Mouse (Mus musculus) stomach, embryonic 15.5 days (tissue): ENCODE results near the gene Dazap2. TPM values are rescaled to one million over a fixed set of nuclear protein-coding genes. Genes with fewer than 3 reads are reported as not detected.

Experiments used
- ATAC-seq: fragments of 200-750 bp; cut with Nextera tagmentation; 2 replicates; pipeline ENCODE4 v1.8.0; 2017; ENCODE audit warnings: low read depth, moderate number of reproducible peaks, moderate TSS enrichment; ENCODE audit not compliant: insufficient read depth, low FRiP score
- H3K27ac ChIP-seq: fragments of 300-500 bp; sonication (generic); 2 replicates; pipeline ENCODE4 v1.5.1; 2015; ENCODE audit warnings: mild to moderate bottlenecking, inconsistent platforms
- H3K27me3 ChIP-seq: fragments of 300-500 bp; sonication (generic); replicated peaks from 2 replicates; pipeline ENCODE4 v1.6.1; 2015; ENCODE audit warnings: inconsistent platforms
- H3K36me3 ChIP-seq: fragments of 300-500 bp; sonication (generic); 2 replicates; pipeline ENCODE4 v1.6.1; 2015; ENCODE audit warnings: inconsistent platforms
- H3K4me1 ChIP-seq: fragments of 300-500 bp; sonication (generic); 2 replicates; pipeline ENCODE4 v1.6.1; 2015; ENCODE audit warnings: inconsistent platforms
- H3K4me2 ChIP-seq: fragments of 300-500 bp; sonication (generic); 2 replicates; pipeline ENCODE4 v1.6.1; 2015; ENCODE audit warnings: mild to moderate bottlenecking, inconsistent platforms
- H3K4me3 ChIP-seq: fragments of 300-500 bp; sonication (generic); replicated peaks from 2 replicates; pipeline ENCODE4 v1.5.1; 2015; ENCODE audit warnings: inconsistent platforms
- H3K9ac ChIP-seq: fragments of 300-500 bp; sonication (generic); 2 replicates; pipeline ENCODE4 v1.6.1; 2015; ENCODE audit warnings: inconsistent platforms
- H3K9me3 ChIP-seq: fragments of 300-500 bp; sonication (generic); 2 replicates; pipeline ENCODE4 v1.6.1; 2016; ENCODE audit warnings: inconsistent platforms
- WGBS: fragments of 180-500 bp; shearing (Covaris S2); methylation state at CpG from one replicate; pipeline ENCODE4 v1.1.7; 2015; 5-methylcytosine and 5-hydroxymethylcytosine counted together
- polyA plus RNA-seq: library from polyadenylated mRNA; unstranded; fragments of >200 nt; fragmentation: Nextera tagmentation; extraction: Ambion mirVana; gene quantifications from 2 replicates; pipeline ENCODE4 v1.2.1, GENCODE M21; 2015

The Dazap2 gene
- 194 and 215 TPM in 2 replicates for polyA plus RNA-seq

- peak within 1 kb of the TSS; percentile 72 for H3K4me3 ChIP-seq
- H3K9me3 ChIP-seq: no peaks in the 10 kb centered on the region
- peaks cover 23% of the 10 kb centered on the region for H3K36me3 ChIP-seq
- H3K27ac ChIP-seq: peak within 1 kb of the TSS; percentile 96
- peak; percentile 89 for ATAC-seq
- peak within 1 kb of the TSS; percentile 76 for H3K4me2 ChIP-seq
- peak within 1 kb of the TSS; percentile 71 for H3K9ac ChIP-seq
- peaks cover 19% of the 10 kb centered on the region for H3K4me1 ChIP-seq
- WGBS: under 1% methylated on average over 80 of the region's 99 CpGs
- no peaks in the 10 kb centered on the region for H3K27me3 ChIP-seq
These were observed at the start of gene Dazap2 for GRCm38 (mm10) chr15:100614996-100615824. Dazap2 (plus strand) TSS chr15:100615349.

GRCm38 (mm10) chr15:100566531-100566930 lies 48.6 kb upstream of the Dazap2 start:
- H3K27ac ChIP-seq: no peak overlapping the region
- no peak overlapping the region for H3K4me3 ChIP-seq
- no peaks in the 10 kb centered on the region for H3K4me1 ChIP-seq
- H3K9ac ChIP-seq: no peak overlapping the region
- ATAC-seq: no peak
- H3K9me3 ChIP-seq: no peaks in the 10 kb centered on the region
- no peaks in the 10 kb centered on the region for H3K27me3 ChIP-seq
- no peak overlapping the region for H3K4me2 ChIP-seq
- no peaks in the 10 kb centered on the region for H3K36me3 ChIP-seq
- WGBS: 58% methylated on average over 2 of the region's 2 CpGs

GRCm38 (mm10) chr15:100569239-100569638 lies 45.9 kb upstream of the Dazap2 start:
- Histone ChIP-seq H3K4me3 (no peak overlapping the region), H3K4me1 (peaks cover 6% of the 10 kb centered on the region; the same call in 1 of the 2 replicates), H3K9me3 (no peaks in the 10 kb centered on the region), H3K27ac (no peak overlapping the region), H3K4me2 (no peak overlapping the region), H3K27me3 (no peaks in the 10 kb centered on the region), H3K36me3 (no peaks in the 10 kb centered on the region), H3K9ac (no peak overlapping the region)
- WGBS: 77% methylated on average over 3 of the region's 3 CpGs
- ATAC-seq: no peak

GRCm38 (mm10) chr15:100573946-100574345 lies 41.2 kb upstream of the Dazap2 start:
- H3K36me3 ChIP-seq: no peaks in the 10 kb centered on the region
- H3K9ac ChIP-seq: no peak overlapping the region
- H3K27me3 ChIP-seq: no peaks in the 10 kb centered on the region
- peak; percentile 35; the same call in 1 of the 2 replicates for ATAC-seq
- 27% methylated on average over 6 of the region's 6 CpGs for WGBS
- H3K27ac ChIP-seq: no peak overlapping the region
- peaks cover 6% of the 10 kb centered on the region; the same call in 1 of the 2 replicates for H3K4me1 ChIP-seq
- no peaks in the 10 kb centered on the region for H3K9me3 ChIP-seq
- no peak overlapping the region for H3K4me3 ChIP-seq
- H3K4me2 ChIP-seq: no peak overlapping the region

GRCm38 (mm10) chr15:100574378-100574777 lies 40.8 kb upstream of the Dazap2 start:
- H3K27me3 ChIP-seq: no peaks in the 10 kb centered on the region
- WGBS: 72% methylated on average over 2 of the region's 2 CpGs
- no peak for ATAC-seq
- no peak overlapping the region for H3K4me3 ChIP-seq
- peaks cover 6% of the 10 kb centered on the region; the same call in 1 of the 2 replicates for H3K4me1 ChIP-seq
- no peak overlapping the region for H3K4me2 ChIP-seq
- H3K36me3 ChIP-seq: no peaks in the 10 kb centered on the region
- H3K9me3 ChIP-seq: no peaks in the 10 kb centered on the region
- H3K9ac ChIP-seq: no peak overlapping the region
- no peak overlapping the region for H3K27ac ChIP-seq

GRCm38 (mm10) chr15:100575366-100575765 lies 39.8 kb upstream of the Dazap2 start:
- H3K27me3 ChIP-seq: no peaks in the 10 kb centered on the region
- H3K4me3 ChIP-seq: no peak overlapping the region
- H3K4me1 ChIP-seq: peaks cover 6% of the 10 kb centered on the region; the same call in 1 of the 2 replicates
- no peak overlapping the region for H3K4me2 ChIP-seq
- ATAC-seq: no peak
- H3K27ac ChIP-seq: no peak overlapping the region
- 84% methylated on average over 12 of the region's 12 CpGs for WGBS
- H3K9ac ChIP-seq: no peak overlapping the region
- no peaks in the 10 kb centered on the region for H3K9me3 ChIP-seq
- H3K36me3 ChIP-seq: no peaks in the 10 kb centered on the region

- H3K4me2 ChIP-seq: no peak overlapping the region
- 85% methylated on average over 6 of the region's 6 CpGs for WGBS
- no peak overlapping the region for H3K9ac ChIP-seq
- H3K36me3 ChIP-seq: no peaks in the 10 kb centered on the region
- no peak overlapping the region for H3K4me3 ChIP-seq
- ATAC-seq: no peak
- no peaks in the 10 kb centered on the region for H3K9me3 ChIP-seq
- no peak overlapping the region for H3K27ac ChIP-seq
- H3K4me1 ChIP-seq: peaks cover 6% of the 10 kb centered on the region; the same call in 1 of the 2 replicates
- H3K27me3 ChIP-seq: no peaks in the 10 kb centered on the region
These were observed 38.8 kb upstream of the Dazap2 start for GRCm38 (mm10) chr15:100576392-100576791.

GRCm38 (mm10) chr15:100576810-100577209 lies 38.3 kb upstream of the Dazap2 start:
- 79% methylated on average over 6 of the region's 6 CpGs for WGBS
- Histone ChIP-seq H3K4me2 (no peak overlapping the region), H3K9me3 (no peaks in the 10 kb centered on the region), H3K27me3 (no peaks in the 10 kb centered on the region), H3K4me1 (peaks cover 6% of the 10 kb centered on the region; the same call in 1 of the 2 replicates), H3K4me3 (no peak overlapping the region), H3K36me3 (no peaks in the 10 kb centered on the region), H3K9ac (no peak overlapping the region), H3K27ac (no peak overlapping the region)
- no peak for ATAC-seq

- H3K4me2 ChIP-seq: no peak overlapping the region
- 86% methylated on average over 16 of the region's 16 CpGs for WGBS
- ATAC-seq: no peak
- H3K9ac ChIP-seq: no peak overlapping the region; the same call in 1 of the 2 replicates
- H3K4me3 ChIP-seq: no peak overlapping the region
- H3K36me3 ChIP-seq: no peaks in the 10 kb centered on the region
- peaks cover 6% of the 10 kb centered on the region; the same call in 1 of the 2 replicates for H3K4me1 ChIP-seq
- no peaks in the 10 kb centered on the region for H3K9me3 ChIP-seq
- H3K27ac ChIP-seq: no peak overlapping the region
- no peaks in the 10 kb centered on the region for H3K27me3 ChIP-seq
These were observed 37.2 kb upstream of the Dazap2 start for GRCm38 (mm10) chr15:100577972-100578371.

- H3K4me1 ChIP-seq: no peaks in the 10 kb centered on the region
- WGBS: 86% methylated on average over 10 of the region's 10 CpGs
- no peak overlapping the region for H3K27ac ChIP-seq
- no peak overlapping the region for H3K4me3 ChIP-seq
- no peak for ATAC-seq
- no peaks in the 10 kb centered on the region for H3K27me3 ChIP-seq
- H3K4me2 ChIP-seq: no peak overlapping the region
- no peaks in the 10 kb centered on the region for H3K9me3 ChIP-seq
- H3K9ac ChIP-seq: no peak overlapping the region
- H3K36me3 ChIP-seq: no peaks in the 10 kb centered on the region
These were observed 35.0 kb upstream of the Dazap2 start for GRCm38 (mm10) chr15:100580108-100580507.

- Histone ChIP-seq H3K9ac (no peak overlapping the region), H3K9me3 (no peaks in the 10 kb centered on the region), H3K4me2 (no peak overlapping the region), H3K27me3 (no peaks in the 10 kb centered on the region), H3K4me3 (no peak overlapping the region), H3K4me1 (no peaks in the 10 kb centered on the region), H3K36me3 (no peaks in the 10 kb centered on the region), H3K27ac (no peak overlapping the region)
- WGBS: 90% methylated on average over 16 of the region's 16 CpGs
- ATAC-seq: no peak
These were observed 29.2 kb upstream of the Dazap2 start for GRCm38 (mm10) chr15:100585931-100586330.

- Histone ChIP-seq H3K4me2 (no peak overlapping the region), H3K27ac (no peak overlapping the region), H3K4me3 (no peak overlapping the region), H3K4me1 (no peaks in the 10 kb centered on the region), H3K27me3 (no peaks in the 10 kb centered on the region), H3K9me3 (no peaks in the 10 kb centered on the region), H3K9ac (no peak overlapping the region), H3K36me3 (no peaks in the 10 kb centered on the region)
- ATAC-seq: no peak
- WGBS: 76% methylated on average over 4 of the region's 4 CpGs
These were observed 28.0 kb upstream of the Dazap2 start for GRCm38 (mm10) chr15:100587166-100587565.
